Mouse (Mus musculus) stomach, embryonic 15.5 days (tissue): ENCODE results near the gene Bin2. TPM values are rescaled to one million over a fixed set of nuclear protein-coding genes. Genes with fewer than 3 reads are reported as not detected.
"Not testable (repeated sequence)": the region's sequence is repeated elsewhere in the genome, so short reads cannot be mapped to it uniquely, and the experiment has no call there.

ENCODE experiments used
- ATAC-seq: fragments of 200-750 bp; cut with Nextera tagmentation; 2 replicates; pipeline ENCODE4 v1.8.0; 2017; ENCODE audit warnings: low read depth, moderate number of reproducible peaks, moderate TSS enrichment; ENCODE audit not compliant: insufficient read depth, low FRiP score
- H3K27ac ChIP-seq: fragments of 300-500 bp; sonication (generic); 2 replicates; pipeline ENCODE4 v1.5.1; 2015; ENCODE audit warnings: mild to moderate bottlenecking, inconsistent platforms
- H3K27me3 ChIP-seq: fragments of 300-500 bp; sonication (generic); replicated peaks from 2 replicates; pipeline ENCODE4 v1.6.1; 2015; ENCODE audit warnings: inconsistent platforms
- H3K36me3 ChIP-seq: fragments of 300-500 bp; sonication (generic); 2 replicates; pipeline ENCODE4 v1.6.1; 2015; ENCODE audit warnings: inconsistent platforms
- H3K4me1 ChIP-seq: fragments of 300-500 bp; sonication (generic); 2 replicates; pipeline ENCODE4 v1.6.1; 2015; ENCODE audit warnings: inconsistent platforms
- H3K4me2 ChIP-seq: fragments of 300-500 bp; sonication (generic); 2 replicates; pipeline ENCODE4 v1.6.1; 2015; ENCODE audit warnings: mild to moderate bottlenecking, inconsistent platforms
- H3K4me3 ChIP-seq: fragments of 300-500 bp; sonication (generic); replicated peaks from 2 replicates; pipeline ENCODE4 v1.5.1; 2015; ENCODE audit warnings: inconsistent platforms
- H3K9ac ChIP-seq: fragments of 300-500 bp; sonication (generic); 2 replicates; pipeline ENCODE4 v1.6.1; 2015; ENCODE audit warnings: inconsistent platforms
- H3K9me3 ChIP-seq: fragments of 300-500 bp; sonication (generic); 2 replicates; pipeline ENCODE4 v1.6.1; 2016; ENCODE audit warnings: inconsistent platforms
- WGBS: fragments of 180-500 bp; shearing (Covaris S2); methylation state at CpG from one replicate; pipeline ENCODE4 v1.1.7; 2015; 5-methylcytosine and 5-hydroxymethylcytosine counted together
- polyA plus RNA-seq: library from polyadenylated mRNA; unstranded; fragments of >200 nt; fragmentation: Nextera tagmentation; extraction: Ambion mirVana; gene quantifications from 2 replicates; pipeline ENCODE4 v1.2.1, GENCODE M21; 2015

Bin2 gene
- polyA plus RNA-seq, 1 experiment from 2014 or later = 7.1 TPM

- peak; percentile 53 for ATAC-seq
- H3K9me3 ChIP-seq = no peaks in the 10 kb centered on the region
- H3K9ac ChIP-seq = peak overlapping the region; percentile 18
- H3K27me3 ChIP-seq = no peaks in the 10 kb centered on the region
- peaks cover 19% of the 10 kb centered on the region for H3K4me1 ChIP-seq
- peaks cover 19% of the 10 kb centered on the region for H3K36me3 ChIP-seq
- peak overlapping the region; percentile 78; the same call in 1 of the 2 replicates for H3K27ac ChIP-seq
- peak overlapping the region; percentile 72 for H3K4me3 ChIP-seq
- H3K4me2 ChIP-seq = peak overlapping the region; percentile 72
- WGBS = 9% methylated on average over 43 of the region's 43 CpGs
Measured at GRCm38 (mm10) chr15:100614218-100614995, 54.9 kb downstream of the Bin2 start.

GRCm38 (mm10) chr15:100613584-100613983, 55.8 kb downstream of the Bin2 start:
- Histone ChIP-seq H3K27me3 (no peaks in the 10 kb centered on the region), H3K9me3 (no peaks in the 10 kb centered on the region), H3K9ac (no peak overlapping the region), H3K36me3 (peaks cover 11% of the 10 kb centered on the region), H3K27ac (no peak overlapping the region), H3K4me1 (peaks cover 19% of the 10 kb centered on the region), H3K4me2 (peak overlapping the region; percentile 51), H3K4me3 (peak overlapping the region; percentile 25)
- WGBS = 8% methylated on average over 16 of the region's 16 CpGs
- no peak for ATAC-seq

- no peak overlapping the region for H3K9ac ChIP-seq
- no peak overlapping the region for H3K27ac ChIP-seq
- no peak overlapping the region for H3K4me2 ChIP-seq
- 62% methylated on average over 2 of the region's 2 CpGs for WGBS
- no peaks in the 10 kb centered on the region for H3K9me3 ChIP-seq
- no peaks in the 10 kb centered on the region for H3K27me3 ChIP-seq
- no peak for ATAC-seq
- H3K4me1 ChIP-seq = peaks cover 19% of the 10 kb centered on the region
- no peaks in the 10 kb centered on the region for H3K36me3 ChIP-seq
- H3K4me3 ChIP-seq = no peak overlapping the region
Measured at GRCm38 (mm10) chr15:100612432-100612831, 56.9 kb downstream of the Bin2 start.

GRCm38 (mm10) chr15:100611951-100612350, 57.4 kb downstream of the Bin2 start:
- Histone ChIP-seq H3K9ac (no peak overlapping the region), H3K4me3 (no peak overlapping the region), H3K4me2 (no peak overlapping the region), H3K36me3 (no peaks in the 10 kb centered on the region), H3K27me3 (no peaks in the 10 kb centered on the region), H3K9me3 (no peaks in the 10 kb centered on the region), H3K4me1 (peaks cover 19% of the 10 kb centered on the region), H3K27ac (no peak overlapping the region)
- ATAC-seq = no peak
- 78% methylated on average over 7 of the region's 7 CpGs for WGBS

- 89% methylated on average over 8 of the region's 8 CpGs for WGBS
- H3K9me3 ChIP-seq, ATAC-seq, H3K4me1 ChIP-seq, H3K27me3 ChIP-seq, H3K4me2 ChIP-seq, H3K9ac ChIP-seq, H3K36me3 ChIP-seq, H3K27ac ChIP-seq, H3K4me3 ChIP-seq: not testable (repeated sequence)
Measured at GRCm38 (mm10) chr15:100606677-100607076, 62.7 kb downstream of the Bin2 start.

- ATAC-seq = no peak
- 0 out of 2 replicates have a peak, but pooled peaks cover 5% of the 10 kb centered on the region for H3K4me1 ChIP-seq
- no peaks in the 10 kb centered on the region for H3K9me3 ChIP-seq
- no peaks in the 10 kb centered on the region for H3K36me3 ChIP-seq
- no peak overlapping the region for H3K27ac ChIP-seq
- WGBS = 46% methylated on average over 3 of the region's 3 CpGs
- H3K4me2 ChIP-seq = no peak overlapping the region
- 0 out of 2 replicates have a peak, but pooled peaks cover 5% of the 10 kb centered on the region for H3K27me3 ChIP-seq
- H3K4me3 ChIP-seq = no peak overlapping the region
- H3K9ac ChIP-seq = no peak overlapping the region
Measured at GRCm38 (mm10) chr15:100601669-100602068, 67.7 kb downstream of the Bin2 start.

- 26% methylated on average over 21 of the region's 21 CpGs for WGBS
- Histone ChIP-seq H3K4me3 (peak overlapping the region; percentile 79; the same call in 1 of the 2 replicates), H3K4me2 (peak overlapping the region; percentile 98), H3K27me3 (0 out of 2 replicates have a peak, but pooled peaks cover 5% of the 10 kb centered on the region), H3K9me3 (no peaks in the 10 kb centered on the region), H3K9ac (no peak overlapping the region), H3K36me3 (no peaks in the 10 kb centered on the region), H3K27ac (no peak overlapping the region), H3K4me1 (0 out of 2 replicates have a peak, but pooled peaks cover 5% of the 10 kb centered on the region)
- no peak for ATAC-seq
Measured at GRCm38 (mm10) chr15:100600696-100601272, 68.6 kb downstream of the Bin2 start.

GRCm38 (mm10) chr15:100600047-100600695, 69.2 kb downstream of the Bin2 start:
- Histone ChIP-seq H3K36me3 (no peaks in the 10 kb centered on the region), H3K9ac (peak overlapping the region; percentile 78), H3K4me3 (peak overlapping the region; percentile 79), H3K4me1 (0 out of 2 replicates have a peak, but pooled peaks cover 5% of the 10 kb centered on the region), H3K4me2 (peak overlapping the region; percentile 98), H3K27ac (no peak overlapping the region), H3K9me3 (no peaks in the 10 kb centered on the region), H3K27me3 (0 out of 2 replicates have a peak, but pooled peaks cover 5% of the 10 kb centered on the region)
- ATAC-seq = peak; percentile 47
- 2% methylated on average over 29 of the region's 35 CpGs for WGBS

GRCm38 (mm10) chr15:100599276-100600046, 69.9 kb downstream of the Bin2 start, which contains the start of gene Pou6f1:
Gene Pou6f1, minus strand, starts transcription at chr15:100599984.
- WGBS = under 1% methylated on average over 68 of the region's 76 CpGs
- no peaks in the 10 kb centered on the region for H3K9me3 ChIP-seq
- ATAC-seq = peak; percentile 41

GRCm38 (mm10) chr15:100598883-100599275, 70.5 kb downstream of the Bin2 start:
- WGBS = 2% methylated on average over 12 of the region's 12 CpGs
- no peak overlapping the region for H3K27ac ChIP-seq
- ATAC-seq = no peak
- no peaks in the 10 kb centered on the region for H3K36me3 ChIP-seq
- H3K4me2 ChIP-seq = peak overlapping the region; percentile 98
- 0 out of 2 replicates have a peak, but pooled peaks cover 5% of the 10 kb centered on the region for H3K4me1 ChIP-seq
- 0 out of 2 replicates have a peak, but pooled peaks cover 5% of the 10 kb centered on the region for H3K27me3 ChIP-seq
- H3K9me3 ChIP-seq = no peaks in the 10 kb centered on the region
- H3K9ac ChIP-seq = peak overlapping the region; percentile 78; the same call in 1 of the 2 replicates
- peak overlapping the region; percentile 79 for H3K4me3 ChIP-seq

More at GRCm38 (mm10) chr15:100599276-100600046, 69.9 kb downstream of the Bin2 start, which contains the start of gene Pou6f1:
- Histone ChIP-seq H3K27me3 (0 out of 2 replicates have a peak, but pooled peaks cover 5% of the 10 kb centered on the region), H3K4me2 (peak within 1 kb of the TSS; percentile 98), H3K4me1 (0 out of 2 replicates have a peak, but pooled peaks cover 5% of the 10 kb centered on the region), H3K9ac (peak within 1 kb of the TSS; percentile 78), H3K4me3 (peak within 1 kb of the TSS; percentile 79), H3K36me3 (no peaks in the 10 kb centered on the region), H3K27ac (no peak within 1 kb of the TSS)

- Histone ChIP-seq H3K4me2 (peak overlapping the region; percentile 98), H3K9me3 (no peaks in the 10 kb centered on the region), H3K36me3 (no peaks in the 10 kb centered on the region), H3K4me1 (0 out of 2 replicates have a peak, but pooled peaks cover 5% of the 10 kb centered on the region), H3K4me3 (peak overlapping the region; percentile 79), H3K9ac (no peak overlapping the region), H3K27ac (no peak overlapping the region), H3K27me3 (0 out of 2 replicates have a peak, but pooled peaks cover 4% of the 10 kb centered on the region)
- 17% methylated on average over 9 of the region's 9 CpGs for WGBS
- no peak for ATAC-seq
Measured at GRCm38 (mm10) chr15:100598287-100598882, 71.0 kb downstream of the Bin2 start.
